Mouse (Mus musculus) cerebellum, postnatal 14 days (tissue): Measurements from ENCODE around the gene Eif2d.

ENCODE experiments used
- DNase-seq, 2 experiments: peaks; one replicate each; pipeline ENCODE4 v3.0.0; 2021; ENCODE audit warnings: mixed read lengths in 2 of 2

Gene Eif2d

GRCm38 (mm10) chr1:131218933-131219332 is 66.0 kb downstream of the Eif2d start:
- DNase-seq: no peak

- DNase-seq: no peak
These were observed 69.0 kb downstream of the Eif2d start for GRCm38 (mm10) chr1:131221822-131222590.

GRCm38 (mm10) chr1:131223345-131223744 is 70.4 kb downstream of the Eif2d start:
- no peak for DNase-seq

GRCm38 (mm10) chr1:131224848-131225471 is 72.0 kb downstream of the Eif2d start:
- no peak for DNase-seq

DNA sequence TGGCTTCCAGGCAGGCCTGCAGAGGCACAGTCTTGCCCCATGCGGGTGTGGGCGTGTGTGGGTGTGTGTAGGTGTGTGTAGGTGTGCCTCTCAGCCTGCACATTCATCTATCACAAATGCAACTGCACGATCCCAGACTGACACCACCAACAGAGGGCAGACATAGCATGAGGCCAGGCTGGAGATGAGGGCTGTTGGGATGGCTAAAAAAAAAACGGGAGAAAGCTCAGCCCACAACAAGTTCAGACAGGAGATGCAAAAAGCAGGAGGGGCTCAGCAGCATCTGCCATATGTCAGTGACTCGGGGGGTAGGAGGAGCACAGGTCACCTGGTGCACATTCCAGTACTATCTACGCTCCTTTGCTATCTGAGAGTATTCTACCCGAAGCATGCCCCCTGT is 75.2 kb downstream of the Eif2d start:
- DNase-seq: no peak

DNA sequence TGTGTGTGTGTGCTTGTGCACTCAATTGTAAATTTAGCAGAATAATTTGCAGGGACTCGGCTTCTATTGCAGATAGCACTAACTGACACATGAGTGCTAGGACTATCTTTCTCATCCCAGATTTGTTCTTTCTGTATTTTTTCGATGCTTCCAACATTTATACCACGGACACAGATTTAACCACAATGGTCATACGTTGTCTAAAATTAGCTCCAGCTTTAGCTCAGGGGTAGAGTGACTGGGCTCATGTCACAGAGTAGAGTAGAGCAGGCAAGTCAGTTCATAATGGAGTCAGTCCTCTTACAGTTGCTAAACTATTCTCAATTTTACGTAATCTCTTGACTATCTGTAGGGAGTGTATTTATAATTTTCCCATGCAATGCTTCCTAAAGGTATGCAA is 75.7 kb downstream of the Eif2d start:
- DNase-seq: no peak

- DNase-seq: no peak
These were observed 80.5 kb downstream of the Eif2d start for GRCm38 (mm10) chr1:131233527-131233926.

- DNase-seq: no peak
These were observed 83.1 kb downstream of the Eif2d start for GRCm38 (mm10) chr1:131236077-131236476.
